Mouse (Mus musculus) stomach, embryonic 16.5 days (tissue): ENCODE results near the gene Brinp3. TPM values are rescaled to one million over a fixed set of nuclear protein-coding genes. Genes with fewer than 3 reads are reported as not detected.

ENCODE experiments used
- ATAC-seq: fragments of 200-750 bp; cut with Nextera tagmentation; 2 replicates; pipeline ENCODE4 v1.8.0; 2017; ENCODE audit warnings: moderate number of reproducible peaks, moderate TSS enrichment; ENCODE audit not compliant: insufficient read depth, low FRiP score
- H3K27ac ChIP-seq: fragments of 300-500 bp; sonication (generic); 2 replicates; pipeline ENCODE4 v1.5.1; 2014; ENCODE audit warnings: low read length
- H3K27me3 ChIP-seq: fragments of 300-500 bp; sonication (generic); 2 replicates; pipeline ENCODE4 v1.6.1; 2014; ENCODE audit warnings: low read length, control low read depth, mixed read lengths; ENCODE audit not compliant: control insufficient read depth, insufficient read depth
- H3K36me3 ChIP-seq: fragments of 300-500 bp; sonication (generic); 2 replicates; pipeline ENCODE4 v1.6.1; 2014; ENCODE audit warnings: low read length; ENCODE audit not compliant: control insufficient read depth, insufficient read depth
- H3K4me1 ChIP-seq: fragments of 300-500 bp; sonication (generic); 2 replicates; pipeline ENCODE4 v1.6.1; 2014; ENCODE audit warnings: low read length, control low read depth, mixed read lengths; ENCODE audit not compliant: control insufficient read depth, insufficient read depth
- H3K4me2 ChIP-seq: fragments of 300-500 bp; sonication (generic); 2 replicates; pipeline ENCODE4 v1.6.1; 2014; ENCODE audit warnings: low read depth, low read length, mixed read lengths
- H3K4me3 ChIP-seq: fragments of 300-500 bp; sonication (generic); replicated peaks from 2 replicates; pipeline ENCODE4 v1.5.1; 2014; ENCODE audit warnings: mild to moderate bottlenecking, low read length
- H3K9ac ChIP-seq: fragments of 300-500 bp; sonication (generic); 2 replicates; pipeline ENCODE4 v1.6.1; 2014; ENCODE audit warnings: low read length
- H3K9me3 ChIP-seq: fragments of 300-500 bp; sonication (generic); replicated peaks from 2 replicates; pipeline ENCODE4 v1.6.1; 2016; ENCODE audit warnings: low read length, control low read depth; ENCODE audit not compliant: control insufficient read depth
- WGBS: fragments of 180-500 bp; shearing (Covaris S2); extraction: QIAGEN DNeasy Blood & Tissue Kit; methylation state at CpG from one replicate; pipeline ENCODE4 v1.1.7; 2014; 5-methylcytosine and 5-hydroxymethylcytosine counted together
- polyA plus RNA-seq: library from polyadenylated mRNA; unstranded; fragments of >200 nt; fragmentation: Nextera tagmentation; extraction: Ambion mirVana; gene quantifications from 2 replicates; pipeline ENCODE4 v1.2.1, GENCODE M21; 2015

Gene Brinp3
- polyA plus RNA-seq, 1 experiment from 2014 or later = 1.7 TPM

- no peak overlapping the region for H3K4me2 ChIP-seq
- H3K9ac ChIP-seq = no peak overlapping the region
- no peaks in the 10 kb centered on the region for H3K27me3 ChIP-seq
- 70% methylated on average over 2 of the region's 2 CpGs for WGBS
- H3K4me1 ChIP-seq = no peaks in the 10 kb centered on the region
- no peak for ATAC-seq
- H3K36me3 ChIP-seq = no peaks in the 10 kb centered on the region
- no peak overlapping the region for H3K4me3 ChIP-seq
- H3K9me3 ChIP-seq = no peaks in the 10 kb centered on the region
- H3K27ac ChIP-seq = no peak overlapping the region
Observed at GRCm38 (mm10) chr1:146844087-146844486, 349.5 kb downstream of the Brinp3 start.

- WGBS = 56% methylated on average over 3 of the region's 3 CpGs
- Histone ChIP-seq H3K4me2 (no peak overlapping the region), H3K4me1 (no peaks in the 10 kb centered on the region), H3K9ac (no peak overlapping the region), H3K27me3 (no peaks in the 10 kb centered on the region), H3K27ac (no peak overlapping the region), H3K9me3 (no peaks in the 10 kb centered on the region), H3K36me3 (no peaks in the 10 kb centered on the region), H3K4me3 (no peak overlapping the region)
- ATAC-seq = no peak
Observed at GRCm38 (mm10) chr1:146848892-146849291, 354.3 kb downstream of the Brinp3 start.

- no peak for ATAC-seq
- Histone ChIP-seq H3K27me3 (no peaks in the 10 kb centered on the region), H3K4me3 (no peak overlapping the region), H3K4me1 (no peaks in the 10 kb centered on the region), H3K9me3 (no peaks in the 10 kb centered on the region), H3K27ac (no peak overlapping the region), H3K36me3 (no peaks in the 10 kb centered on the region), H3K4me2 (no peak overlapping the region), H3K9ac (no peak overlapping the region)
- WGBS = 73% methylated on average over 2 of the region's 2 CpGs
Observed at GRCm38 (mm10) chr1:146850147-146850546, 355.6 kb downstream of the Brinp3 start.

GRCm38 (mm10) chr1:146898636-146899035 lies 404.1 kb downstream of the Brinp3 start:
- ATAC-seq = no peak
- H3K27me3 ChIP-seq = no peaks in the 10 kb centered on the region
- no peak overlapping the region for H3K27ac ChIP-seq
- no peak overlapping the region for H3K9ac ChIP-seq
- H3K9me3 ChIP-seq = no peaks in the 10 kb centered on the region
- H3K36me3 ChIP-seq = no peaks in the 10 kb centered on the region
- no peak overlapping the region for H3K4me2 ChIP-seq
- H3K4me1 ChIP-seq = no peaks in the 10 kb centered on the region
- no peak overlapping the region for H3K4me3 ChIP-seq

- Histone ChIP-seq H3K4me1 (no peaks in the 10 kb centered on the region), H3K4me2 (no peak overlapping the region), H3K36me3 (no peaks in the 10 kb centered on the region), H3K9ac (no peak overlapping the region), H3K4me3 (no peak overlapping the region), H3K27ac (no peak overlapping the region), H3K27me3 (no peaks in the 10 kb centered on the region), H3K9me3 (no peaks in the 10 kb centered on the region)
- ATAC-seq = no peak
- WGBS = 38% methylated on average over 9 of the region's 9 CpGs
Observed at GRCm38 (mm10) chr1:146901691-146902090, 407.1 kb downstream of the Brinp3 start.

GRCm38 (mm10) chr1:146939463-146940389 lies 445.2 kb downstream of the Brinp3 start:
- H3K27me3 ChIP-seq = no peaks in the 10 kb centered on the region
- ATAC-seq = no peak
- no peaks in the 10 kb centered on the region for H3K36me3 ChIP-seq
- no peak overlapping the region for H3K27ac ChIP-seq
- no peak overlapping the region for H3K9ac ChIP-seq
- WGBS = 80% methylated on average over 6 of the region's 6 CpGs
- no peaks in the 10 kb centered on the region for H3K9me3 ChIP-seq
- H3K4me2 ChIP-seq = no peak overlapping the region
- no peak overlapping the region for H3K4me3 ChIP-seq
- H3K4me1 ChIP-seq = no peaks in the 10 kb centered on the region
